8 mouse cellular contexts compared by ENCODE assay signal in genomic region chr10:111163601-111164240, GRCm38 (mm10). TPM values are rescaled to one million over a fixed set of nuclear protein-coding genes. Genes with fewer than 3 reads are reported as not detected.
A peak's percentile ranks its signal among the peaks of the same experiment; 100 is the strongest.
DNase-seq lines count a peak whose midpoint lies in the region; ATAC-seq and TF ChIP-seq lines count a peak whose summit lies in the region.

No protein-coding gene starts in this region.

- no peaks in the 10 kb centered on the region for H3K36me3 ChIP-seq in thymus, adult 2 months (ENCODE audit: control insufficient read depth, insufficient read depth, low read length)
- no peaks in the 10 kb centered on the region for H3K36me3 ChIP-seq in liver, embryonic 11.5 days (ENCODE audit: control insufficient read depth, insufficient read depth, low read length)

- WGBS in thymus, adult 2 months: 27% methylated on average over 9 of the region's 9 CpGs
- 37% methylated on average over 9 of the region's 9 CpGs for WGBS in liver, embryonic 11.5 days

- TF ChIP-seq POLR2A in thymus, adult 2 months (IDR thresholded peaks at IDR 0.05; ENCODE audit: control insufficient read depth, extremely low read depth, insufficient read depth, low read length, poor library complexity): no peak

- peak; percentile 50 for DNase-seq in cerebellum, adult 9-10 months
- no peak for DNase-seq in cerebellum, postnatal 14 days
- DNase-seq in thymus, adult 2 months: no peak
- DNase-seq in thymus, adult 18-20 months: no peak
- no peak for DNase-seq in liver, embryonic 11.5 days (ENCODE audit: low spot score)
- no peak for DNase-seq in adrenal gland, adult 8-10 months
- DNase-seq in cerebellum, adult 18-20 months: no peak
- no peak for DNase-seq in lung, postnatal 25 days (ENCODE audit: low spot score)

- H3K4me3 ChIP-seq in thymus, adult 2 months (ENCODE audit: control insufficient read depth, insufficient read depth, low read length): no peak overlapping the region
- H3K4me3 ChIP-seq in liver, embryonic 11.5 days (ENCODE audit: low read depth, low read length): peak overlapping the region; percentile 97

- H3K27me3 ChIP-seq in thymus, adult 2 months (ENCODE audit: control insufficient read depth, insufficient read depth, low read length): no peaks in the 10 kb centered on the region
- no peaks in the 10 kb centered on the region for H3K27me3 ChIP-seq in liver, embryonic 11.5 days (replicated peaks; ENCODE audit: control insufficient read depth, insufficient read depth, low read length)

- peak overlapping the region; percentile 39 for H3K9ac ChIP-seq in liver, embryonic 11.5 days (ENCODE audit: low read depth, low read length)

- peak overlapping the region; percentile 88; the same call in 1 of the 2 replicates for H3K27ac ChIP-seq in thymus, adult 2 months (ENCODE audit: control insufficient read depth, insufficient read depth, low read length)
- H3K27ac ChIP-seq in liver, embryonic 11.5 days (ENCODE audit: low read depth, low read length): peak overlapping the region; percentile 93

- no peak for TF ChIP-seq CTCF in thymus, adult 2 months (IDR thresholded peaks at IDR 0.05; ENCODE audit: borderline replicate concordance, control insufficient read depth, extremely low read depth, insufficient read depth, low read length, poor library complexity)

- no peak for ATAC-seq in liver, embryonic 11.5 days (replicated peaks; ENCODE audit: low FRiP score)

- peak overlapping the region; percentile 60 for H3K4me2 ChIP-seq in liver, embryonic 11.5 days

- peaks cover 13% of the 10 kb centered on the region for H3K4me1 ChIP-seq in thymus, adult 2 months (replicated peaks; ENCODE audit: control insufficient read depth, insufficient read depth, low read length)
- H3K4me1 ChIP-seq in liver, embryonic 11.5 days (replicated peaks; ENCODE audit: control insufficient read depth, insufficient read depth, low read length): peaks cover 22% of the 10 kb centered on the region

- H3K9me3 ChIP-seq in liver, embryonic 11.5 days (ENCODE audit: control insufficient read depth, low read length): no peaks in the 10 kb centered on the region

RNA-seq across cellular contexts. Expression of gene Osbpl8, which starts 0.8 kb away (rescaled TPM):
- 22.0 and 26.8 TPM in 2 replicates for polyA plus RNA-seq in thymus, adult 2 months (2012; rRNA removed)
- polyA plus RNA-seq in liver, embryonic 11.5 days (2014; fragmentation: Nextera tagmentation; extraction: Ambion mirVana): 10.9 and 11.2 TPM in 2 replicates
- 10 to 100 TPM; 25.7 to 38.0 (median 33.1) TPM for total RNA-seq in adrenal gland, adult 8-10 months (2022)
